Mouse (Mus musculus) thymus, adult 2 months (tissue): Measurements from ENCODE around the gene Slc6a11.

Source experiments
- CTCF ChIP-seq: fragments of 200-500 bp; IDR thresholded peaks from 2 replicates; pipeline ENCODE4 v1.5.1; 2012; ENCODE audit warnings: mild to moderate bottlenecking, control low read depth, low read length, moderate library complexity, borderline replicate concordance; ENCODE audit not compliant: control insufficient read depth, poor library complexity, insufficient read depth; ENCODE audit errors: extremely low read depth
- POLR2A ChIP-seq: fragments of 200-500 bp; IDR thresholded peaks from 2 replicates; pipeline ENCODE4 v1.6.1; 2012; ENCODE audit warnings: mild to moderate bottlenecking, low read length, control low read depth, moderate library complexity; ENCODE audit not compliant: control insufficient read depth, poor library complexity, insufficient read depth; ENCODE audit errors: extremely low read depth

GRCm38 (mm10) chr6:114273997-114274728, 143.1 kb downstream of the Slc6a11 start:
- TF ChIP-seq CTCF (no peak), POLR2A (no peak)
